Mouse (Mus musculus): ENCODE measurements around the gene Acad10.

- no peak for TF ChIP-seq CTCF (IDR thresholded peaks at IDR 0.05; ENCODE audit: low read depth)
- TF ChIP-seq EP300 (IDR thresholded peaks at IDR 0.05; ENCODE audit: low read depth) = no peak
Measured at GRCm38 (mm10) chr5:121598871-121599610, 61.3 kb downstream of the Acad10 start.
